Mouse (Mus musculus): ENCODE data around the gene Slf1.
"Not testable (repeated sequence)": the region's sequence is repeated elsewhere in the genome, so short reads cannot be mapped to it uniquely, and the experiment has no call there.

Gene Slf1

DNA sequence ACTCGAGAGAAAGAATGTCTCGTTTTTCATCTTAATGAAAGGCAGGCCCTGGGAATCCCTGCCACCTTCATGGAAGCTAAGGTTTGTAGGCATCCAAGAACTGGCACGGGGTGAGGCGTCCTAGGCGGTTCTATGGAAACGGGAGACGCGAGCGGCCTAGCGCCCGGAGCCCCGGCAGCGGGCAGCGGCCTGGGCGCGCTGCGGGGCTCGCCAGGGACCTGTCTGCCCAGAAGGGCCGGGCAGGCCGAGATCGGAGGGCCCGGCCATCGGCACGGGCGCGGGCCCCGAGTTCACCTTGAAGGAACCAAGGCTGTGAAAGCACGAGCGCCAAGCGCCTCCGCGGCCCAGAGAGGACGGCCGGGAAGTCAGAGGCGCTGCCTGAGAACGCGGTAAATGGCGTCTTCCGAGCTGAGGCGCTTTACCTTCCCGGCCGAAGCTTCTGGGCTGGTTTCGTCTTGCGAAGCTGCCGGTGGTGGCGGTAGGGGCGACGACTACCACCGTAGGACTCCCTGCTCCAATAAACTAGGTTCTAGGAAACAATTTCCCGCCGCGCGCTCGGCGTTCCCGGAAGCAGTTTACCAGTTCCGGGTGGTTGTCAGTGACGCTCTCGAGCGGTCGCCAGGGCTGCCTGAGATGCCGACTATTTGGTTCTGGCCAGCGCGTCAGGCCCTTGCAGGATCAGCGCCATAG lies at the start of gene Slf1, which contains the start of gene 2210408I21Rik:
Gene Slf1 (minus strand): TSS at position 543 of the 690 bp plus-strand sequence.
Gene 2210408I21Rik (plus strand): TSS at position 610 of the 690 bp plus-strand sequence.
- DNase-seq (ENCODE audit: low read depth, low spot score): peak; percentile 90

DNA sequence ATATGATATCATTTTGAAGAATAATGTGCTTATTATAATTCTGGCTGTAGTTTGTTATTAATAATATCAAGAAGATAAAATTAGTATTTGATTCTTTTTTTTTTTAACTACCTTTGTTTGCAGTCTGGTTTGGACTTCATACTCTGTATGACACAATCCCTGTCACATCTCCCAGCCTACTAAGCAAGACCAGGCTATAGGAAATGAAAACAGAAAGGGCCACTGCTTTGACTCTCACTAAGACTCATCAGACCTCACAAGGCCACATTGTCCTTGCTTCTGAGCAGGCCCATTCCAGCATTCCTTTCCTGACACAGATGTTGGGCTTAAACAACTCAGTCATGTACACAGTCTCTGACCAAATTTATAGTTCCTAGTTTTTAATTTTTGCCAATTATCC lies 42.7 kb upstream of the Slf1 start:
- DNase-seq (ENCODE audit: low read depth, low spot score): no peak

DNA sequence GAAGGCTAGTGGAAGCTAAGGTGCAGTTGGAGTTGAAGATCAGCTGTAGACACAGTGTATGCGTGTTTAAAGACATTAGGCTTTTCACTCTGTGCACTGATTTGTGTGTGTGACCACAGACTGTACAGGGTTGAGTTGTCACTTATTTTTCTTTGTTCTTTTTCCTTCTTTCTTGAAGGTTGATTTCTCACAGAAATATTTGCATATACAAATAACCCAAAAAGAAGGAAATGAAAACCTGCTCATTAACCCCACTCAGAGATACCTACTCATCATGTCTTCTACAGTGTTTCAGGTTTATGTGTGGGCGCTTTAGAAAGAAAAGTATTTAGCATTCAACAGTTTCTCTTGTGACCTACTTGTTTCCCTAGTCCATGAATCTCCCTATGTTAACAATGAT lies 5.6 kb upstream of the Slf1 start:
- no peak for DNase-seq (ENCODE audit: low read depth, low spot score)

DNA sequence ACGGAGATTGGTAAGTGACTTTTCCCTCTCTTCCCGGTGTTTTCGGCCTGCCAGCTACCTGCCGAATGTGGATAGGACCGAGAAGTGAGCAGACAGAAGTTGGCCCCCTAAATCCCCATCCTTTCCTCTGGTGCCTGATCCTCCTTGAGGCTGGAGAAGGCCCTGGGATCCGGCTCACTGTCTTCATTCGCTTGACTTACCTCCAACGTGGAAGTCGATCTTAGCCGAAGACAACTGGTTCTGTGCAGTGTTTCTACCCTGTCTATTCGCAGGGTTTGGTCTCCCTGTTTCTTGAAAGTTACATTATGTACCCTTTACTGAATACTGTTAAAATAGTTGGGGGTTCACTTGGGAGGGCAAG lies 328 bp upstream of the Slf1 start:
- no peak for DNase-seq (ENCODE audit: low read depth, low spot score)

DNA sequence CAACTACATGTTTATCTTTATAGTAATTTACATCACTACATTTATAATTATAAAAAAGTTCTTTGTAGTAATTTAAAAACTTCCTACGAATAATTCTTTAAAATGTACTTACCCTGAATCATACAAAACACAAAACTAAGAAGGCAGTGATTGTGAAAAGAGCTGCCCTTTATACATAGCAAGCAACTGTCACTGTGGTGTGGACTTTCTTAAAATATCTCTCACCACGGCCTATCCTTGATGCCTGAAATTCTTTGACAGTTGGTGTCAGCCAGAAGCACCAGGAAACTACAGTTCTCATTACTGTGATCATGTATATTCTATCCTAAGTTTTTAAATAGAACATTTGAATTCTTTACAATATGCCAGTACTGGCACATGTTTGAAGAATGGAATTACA lies 4.1 kb downstream of the Slf1 start:
- no peak for DNase-seq (ENCODE audit: low read depth, low spot score)

DNA sequence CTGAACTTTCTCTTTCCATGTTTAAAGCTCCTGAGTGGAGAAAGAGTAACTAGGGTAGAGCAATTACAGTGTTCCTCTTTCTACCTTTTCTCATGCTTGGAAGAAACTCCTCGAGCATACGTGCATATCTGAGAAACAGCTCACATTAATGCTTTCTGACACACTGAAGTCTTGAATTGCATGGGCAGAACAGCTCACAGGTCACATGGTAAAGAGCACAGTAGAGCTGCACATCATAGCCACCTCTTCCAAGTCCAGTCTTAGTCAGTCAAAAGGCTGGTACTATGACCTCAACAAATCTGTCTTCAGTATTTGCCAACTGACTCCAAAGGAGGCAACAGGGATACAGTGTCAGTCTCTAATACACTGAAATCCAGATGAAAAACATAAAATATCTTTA lies 7.0 kb downstream of the Slf1 start:
- DNase-seq (ENCODE audit: low read depth, low spot score): no peak

DNA sequence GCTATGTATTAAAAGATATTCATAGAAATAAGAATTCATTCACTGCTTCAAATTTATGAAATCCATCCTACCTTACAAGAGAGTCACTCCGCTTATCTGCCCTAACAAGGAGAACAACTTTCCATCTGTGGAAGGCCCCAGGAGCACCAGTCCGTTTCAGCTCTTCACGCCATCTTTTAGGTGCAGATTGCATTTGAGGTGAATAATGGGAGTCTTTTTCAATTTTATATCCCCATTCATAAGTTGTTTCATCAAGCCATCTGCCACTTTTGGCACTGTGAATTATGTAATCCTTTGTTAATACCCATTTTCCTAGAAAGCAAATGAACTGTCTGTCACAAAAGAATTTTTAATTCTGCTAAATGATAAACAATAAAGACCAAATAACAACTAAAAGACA lies 10.1 kb downstream of the Slf1 start:
- DNase-seq (ENCODE audit: low read depth, low spot score): no peak

DNA sequence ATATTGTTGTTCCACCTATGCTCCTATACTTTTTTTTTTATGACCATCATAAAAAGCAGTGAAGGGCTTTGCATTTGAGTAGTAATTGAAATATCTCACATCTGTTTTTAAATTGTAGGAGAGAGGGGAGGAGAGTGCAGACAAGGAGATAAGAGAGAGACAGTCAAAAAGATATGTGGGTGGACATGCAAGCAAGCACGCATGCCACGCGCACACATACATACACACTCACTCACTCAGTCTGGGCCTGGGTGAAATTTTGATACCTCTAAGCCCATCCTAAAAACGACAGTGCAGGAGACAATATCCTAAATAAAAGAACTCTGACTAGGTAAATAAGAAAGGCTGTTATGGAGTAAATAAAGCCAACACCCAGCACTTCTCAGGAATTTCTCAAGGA lies 16.6 kb downstream of the Slf1 start:
- no peak for DNase-seq (ENCODE audit: low read depth, low spot score)

DNA sequence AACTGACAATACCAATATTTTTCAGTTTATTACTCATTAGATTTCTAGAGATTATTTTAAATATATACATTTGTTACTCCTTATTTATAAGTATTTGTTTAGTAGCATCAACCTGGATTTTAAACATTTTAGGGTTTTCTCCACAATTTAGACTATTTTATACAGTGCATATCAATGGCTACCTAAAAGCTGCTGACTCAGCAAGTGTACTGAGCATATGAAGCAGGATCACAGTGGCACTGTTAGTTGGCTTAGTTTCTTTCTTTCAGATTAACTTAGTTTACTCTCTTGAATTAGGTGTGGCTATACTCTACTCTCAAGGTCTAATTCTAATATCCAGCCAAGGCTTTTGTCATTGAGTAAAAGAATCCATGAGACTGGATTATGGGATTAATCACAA lies 27.5 kb downstream of the Slf1 start:
- DNase-seq (ENCODE audit: low read depth, low spot score): no peak

DNA sequence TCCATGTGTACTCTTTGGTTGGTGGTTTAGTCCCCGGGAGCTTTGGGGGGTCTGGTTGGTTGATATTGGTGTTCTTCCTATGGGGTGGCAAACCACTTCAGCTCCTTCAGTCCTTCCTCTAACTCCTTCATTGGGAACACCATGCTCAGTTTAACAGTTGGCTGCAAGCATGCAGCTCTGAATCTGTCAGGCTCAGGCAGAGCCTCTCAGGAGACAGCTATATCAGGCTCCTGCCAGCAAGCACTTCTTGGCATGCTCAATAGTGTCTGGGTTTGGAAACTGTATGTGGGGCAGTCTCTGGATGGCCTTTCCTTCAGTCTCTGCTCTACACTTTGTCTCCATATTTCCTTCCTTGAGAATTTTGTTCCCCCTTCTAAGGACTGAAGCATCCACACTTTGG lies 42.4 kb downstream of the Slf1 start:
- not testable (repeated sequence) for DNase-seq (ENCODE audit: low read depth, low spot score)

DNA sequence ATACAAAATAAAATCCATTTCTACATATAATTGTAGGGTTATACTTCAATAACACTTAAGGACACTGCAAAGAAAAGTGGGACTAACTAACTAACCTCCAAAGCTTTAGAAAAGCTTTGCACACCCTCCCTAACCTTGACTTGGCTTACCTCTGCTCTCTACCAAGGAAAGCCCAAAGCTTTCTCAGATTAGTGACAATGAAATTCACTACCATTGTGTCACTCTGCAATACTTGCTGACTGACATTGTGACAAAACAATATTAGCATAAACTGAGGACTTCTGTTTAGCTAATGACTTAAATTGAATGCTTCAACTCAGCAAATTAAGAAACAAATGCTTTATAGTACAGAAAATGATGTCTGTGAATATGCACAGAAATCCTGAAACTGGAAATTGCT lies 63.2 kb downstream of the Slf1 start:
- no peak for DNase-seq (ENCODE audit: low read depth, low spot score)

DNA sequence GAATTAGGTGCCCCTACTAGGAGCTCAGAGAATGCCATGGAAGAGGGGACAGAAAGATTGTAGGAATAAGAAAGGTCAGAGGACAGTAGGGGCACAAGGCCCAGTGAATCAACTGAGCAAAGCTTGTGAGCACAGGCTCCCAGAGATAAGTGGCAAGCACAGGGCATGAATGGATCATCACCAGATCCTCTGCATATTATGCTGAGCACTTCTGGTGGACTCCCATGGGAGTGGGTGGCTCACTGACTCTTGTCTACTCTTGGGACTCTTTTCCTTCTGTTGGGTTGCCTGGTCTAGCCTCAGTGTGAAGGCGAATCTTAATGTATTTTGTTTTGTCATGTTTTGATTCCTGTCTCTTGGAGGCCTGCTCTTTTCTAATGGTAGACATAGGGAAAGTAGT lies 66.4 kb downstream of the Slf1 start:
- DNase-seq (ENCODE audit: low read depth, low spot score): no peak

DNA sequence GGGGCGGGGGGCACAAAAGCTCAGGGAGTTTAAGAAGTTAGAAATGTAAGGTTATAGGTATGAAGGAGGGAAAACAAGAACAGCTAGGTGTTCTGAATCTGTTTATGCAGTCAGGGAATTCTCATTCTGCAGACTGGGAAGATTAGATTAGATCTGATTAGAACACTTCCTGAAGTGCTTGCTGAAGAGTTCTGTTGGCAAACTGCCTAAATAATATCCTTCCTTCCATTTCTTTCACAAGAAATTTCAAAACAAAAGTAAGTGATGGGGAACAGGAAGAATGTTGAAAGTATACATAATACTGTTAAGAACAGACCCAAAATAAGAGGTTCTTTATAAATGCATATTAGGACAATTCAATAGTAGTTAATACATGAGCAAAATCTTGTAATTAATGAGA lies 72.1 kb downstream of the Slf1 start:
- DNase-seq (ENCODE audit: low read depth, low spot score): no peak

DNA sequence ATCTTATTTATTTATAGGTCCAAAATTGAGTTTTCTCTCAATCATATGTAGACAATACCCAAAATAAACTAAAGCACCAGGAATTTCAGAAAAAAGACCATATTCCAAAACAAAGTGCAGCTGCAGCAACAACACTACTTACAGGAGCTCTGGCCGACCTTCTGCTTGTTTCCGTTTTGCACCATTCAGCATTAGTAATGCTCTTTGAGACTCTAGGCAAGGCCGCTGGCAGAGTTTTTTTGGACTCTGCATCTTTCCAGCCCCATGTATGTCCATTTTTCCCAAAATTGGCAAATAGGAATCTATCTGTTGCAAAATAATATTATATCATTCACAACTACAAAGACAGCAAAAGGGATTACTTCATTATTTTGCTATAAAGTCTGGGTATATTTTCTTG lies 85.5 kb downstream of the Slf1 start:
- DNase-seq (ENCODE audit: low read depth, low spot score): no peak

DNA sequence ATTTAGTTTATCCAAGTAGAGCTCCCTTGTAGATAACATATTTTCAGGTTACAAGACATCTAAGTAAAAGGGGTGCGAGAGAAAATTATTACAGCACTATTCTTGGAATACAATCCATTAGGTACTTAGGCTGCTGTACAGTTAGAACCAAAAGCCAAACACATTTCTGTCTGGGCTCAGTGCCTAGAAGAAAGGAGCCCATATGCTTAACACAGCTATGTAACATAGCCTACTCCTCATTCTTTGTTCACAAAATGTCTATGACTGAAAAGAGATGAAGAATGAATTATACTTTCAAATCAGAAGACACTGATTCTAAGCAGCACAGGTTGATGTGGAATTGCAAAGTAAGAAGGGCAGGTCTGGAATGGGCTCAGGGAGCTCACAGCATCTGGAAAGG lies 86.8 kb downstream of the Slf1 start:
- no peak for DNase-seq (ENCODE audit: low read depth, low spot score)

DNA sequence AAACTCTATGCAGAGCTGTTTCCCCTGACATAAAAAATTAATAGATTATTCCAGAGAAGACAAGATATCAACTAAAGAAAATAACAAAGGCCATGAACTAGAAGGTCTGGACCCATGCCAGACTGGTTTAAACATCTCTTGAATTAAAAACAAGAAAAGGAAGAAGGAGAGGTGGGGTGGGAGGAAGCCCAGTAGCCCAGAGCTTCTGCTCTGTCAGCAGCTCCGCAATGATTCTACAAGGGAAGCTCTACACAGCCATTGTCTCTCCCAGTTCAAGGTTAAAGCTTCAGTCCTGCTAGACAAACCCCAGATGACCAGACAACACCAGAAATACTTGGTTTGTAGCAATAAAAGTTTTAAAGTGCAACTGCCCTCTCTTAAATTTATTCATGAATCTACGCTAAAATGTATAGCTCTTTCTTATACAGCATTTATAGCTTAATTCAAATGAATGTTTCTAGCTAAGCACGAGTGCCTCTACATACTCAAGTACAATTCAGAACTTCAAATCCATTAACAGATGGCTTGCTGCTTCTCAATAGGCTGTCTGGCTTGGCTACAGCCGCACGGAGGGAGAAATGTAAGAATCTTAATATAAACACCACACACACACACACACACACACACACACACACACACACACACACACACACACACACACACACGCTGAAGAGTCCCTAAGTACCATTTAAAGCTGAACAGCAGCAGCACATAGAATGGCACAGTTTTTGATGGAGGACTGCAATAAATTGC lies 87.9 kb downstream of the Slf1 start:
- no peak for DNase-seq (ENCODE audit: low read depth, low spot score)

DNA sequence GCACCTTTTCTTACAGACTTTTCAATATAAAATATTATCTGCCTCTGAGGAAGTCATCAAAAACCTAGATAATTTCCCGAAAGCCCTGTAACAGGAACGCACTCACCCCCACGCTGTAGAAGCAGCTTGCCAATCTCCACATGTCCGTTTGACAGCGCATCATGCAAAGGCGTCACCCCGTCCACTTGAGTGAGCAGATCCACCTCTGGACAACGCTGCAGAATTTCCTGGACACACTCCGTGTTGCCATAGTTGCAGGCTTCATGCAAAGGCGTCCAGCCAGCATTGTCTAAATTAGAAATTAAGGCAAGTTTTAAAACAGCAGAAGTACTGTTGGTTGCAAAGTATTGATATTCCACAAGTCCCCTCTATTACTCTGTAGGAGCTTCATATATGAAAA lies 88.9 kb downstream of the Slf1 start:
- DNase-seq (ENCODE audit: low read depth, low spot score): peak; percentile 10

DNA sequence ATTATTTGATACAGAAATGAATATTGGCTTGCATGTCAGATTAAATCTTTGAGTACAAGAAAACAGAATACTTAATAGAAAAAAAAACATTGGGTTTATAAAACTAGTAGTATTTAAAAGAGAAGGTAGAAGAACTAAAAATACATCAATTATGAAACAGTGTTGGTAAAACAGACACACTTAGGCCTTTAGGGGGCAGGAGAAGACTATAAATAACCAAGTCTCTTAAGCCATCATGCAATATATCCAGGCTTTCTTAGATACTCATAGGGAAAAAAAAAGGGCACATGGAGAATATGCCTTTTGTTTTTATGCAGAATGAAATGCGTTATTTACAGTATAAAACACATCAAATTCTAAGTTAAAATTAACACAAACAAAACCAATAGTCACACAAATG lies 89.9 kb downstream of the Slf1 start:
- peak; percentile 18 for DNase-seq (ENCODE audit: low read depth, low spot score)

DNA sequence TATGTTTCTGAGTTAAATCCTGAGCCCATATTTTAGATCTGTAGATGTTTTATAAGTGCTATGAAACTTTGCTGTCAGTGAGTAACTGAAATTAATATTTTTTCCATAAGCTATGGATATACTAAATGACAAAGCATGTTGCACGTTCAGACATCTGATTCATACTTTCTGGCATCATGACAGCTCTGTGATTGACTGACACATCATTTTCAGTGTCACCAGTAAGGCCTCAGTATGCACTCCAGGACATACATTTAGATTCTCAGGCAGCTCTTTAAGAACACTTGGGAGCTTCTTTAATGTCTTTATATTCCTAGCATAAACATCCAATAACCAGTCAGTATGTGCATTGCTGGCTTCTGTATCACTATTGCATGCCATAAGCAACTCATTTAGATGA lies 91.9 kb downstream of the Slf1 start:
- DNase-seq (ENCODE audit: low read depth, low spot score): no peak

DNA sequence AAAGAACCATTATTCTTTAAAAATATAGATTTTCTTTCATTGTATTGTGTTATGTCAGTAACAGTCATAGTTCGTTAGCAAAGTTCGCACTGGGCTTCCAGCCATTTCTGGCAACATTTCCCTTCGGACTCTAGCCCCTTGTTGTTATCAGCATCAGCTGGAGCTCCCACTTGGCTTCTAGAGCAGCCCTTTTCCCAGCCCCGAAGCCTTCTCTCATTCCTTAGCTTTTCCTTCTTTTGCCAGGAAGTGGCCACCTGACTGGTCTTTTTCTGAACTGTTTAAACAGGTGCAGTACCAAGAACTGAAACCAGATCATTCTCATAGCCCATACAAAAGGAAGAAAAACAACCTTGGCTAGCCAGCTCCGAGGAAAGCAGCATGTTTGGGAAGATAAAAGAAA lies 105.7 kb downstream of the Slf1 start:
- no peak for DNase-seq (ENCODE audit: low read depth, low spot score)

DNA sequence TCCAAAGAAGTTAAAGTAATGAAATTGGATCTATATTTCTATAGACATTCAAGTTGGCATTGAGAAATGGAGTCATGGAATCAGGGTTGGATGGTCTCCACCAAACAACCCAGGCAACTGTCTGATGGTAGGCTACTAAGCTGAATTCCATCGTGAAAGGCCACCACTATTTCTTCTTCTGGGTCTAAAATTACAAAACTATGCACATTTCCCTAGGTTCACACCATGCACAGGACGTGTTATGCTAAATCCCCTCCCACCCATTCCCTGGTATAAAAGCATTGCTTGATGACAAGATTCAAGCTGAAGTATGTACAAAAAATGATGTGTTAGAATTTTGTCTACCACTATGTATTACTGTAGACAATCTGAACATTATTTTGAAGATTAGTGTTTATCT lies 116.4 kb downstream of the Slf1 start:
- no peak for DNase-seq (ENCODE audit: low read depth, low spot score)

DNA sequence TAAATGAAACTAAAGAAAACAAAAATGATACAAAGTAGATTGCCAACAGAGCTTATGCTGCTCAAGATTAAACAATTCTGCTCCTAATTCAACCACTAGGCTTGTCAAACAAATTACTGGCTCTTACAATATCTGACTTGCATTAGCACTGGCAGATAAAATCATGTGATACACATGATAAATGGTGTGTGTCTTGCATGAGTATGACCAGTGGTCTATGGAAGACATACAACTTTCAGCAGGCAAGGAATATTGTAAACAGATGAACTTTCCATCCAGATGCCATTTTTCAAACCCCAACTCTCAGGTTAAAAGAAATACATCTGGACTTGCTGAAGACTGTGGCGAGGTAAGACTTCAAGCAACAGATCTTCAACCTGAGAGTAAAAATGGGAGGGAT lies 131.6 kb downstream of the Slf1 start:
- peak; percentile 46 for DNase-seq (ENCODE audit: low read depth, low spot score)

DNA sequence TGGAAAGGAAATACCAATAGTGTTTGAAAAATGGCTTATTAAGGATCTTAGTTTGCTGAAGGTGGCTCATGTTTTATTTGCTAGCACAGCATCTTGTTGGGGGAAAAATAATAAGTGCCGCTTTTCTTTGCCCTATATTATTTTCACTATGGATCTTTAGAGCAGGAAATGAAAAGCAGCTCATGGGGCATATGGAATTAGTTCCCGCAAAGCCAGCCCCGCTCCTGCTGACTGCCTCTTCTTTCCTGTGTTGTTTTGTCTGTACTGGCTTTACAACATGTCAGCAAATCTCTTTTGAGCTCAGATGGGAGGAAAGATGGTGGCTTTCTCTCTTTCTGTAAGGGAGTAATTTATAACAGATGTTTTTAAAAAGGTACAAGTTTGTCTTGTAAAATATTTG lies 132.6 kb downstream of the Slf1 start:
- DNase-seq (ENCODE audit: low read depth, low spot score): peak; percentile 25

Data from mesoderm, embryonic 11.5 days (tissue).